Mouse (Mus musculus): ENCODE data around the gene Eva1b. TPM values are rescaled to one million over a fixed set of nuclear protein-coding genes. Genes with fewer than 3 reads are reported as not detected.

Eva1b gene
- polyA plus RNA-seq, 1 experiment from 2014 or later, result 19.2 TPM

DNA sequence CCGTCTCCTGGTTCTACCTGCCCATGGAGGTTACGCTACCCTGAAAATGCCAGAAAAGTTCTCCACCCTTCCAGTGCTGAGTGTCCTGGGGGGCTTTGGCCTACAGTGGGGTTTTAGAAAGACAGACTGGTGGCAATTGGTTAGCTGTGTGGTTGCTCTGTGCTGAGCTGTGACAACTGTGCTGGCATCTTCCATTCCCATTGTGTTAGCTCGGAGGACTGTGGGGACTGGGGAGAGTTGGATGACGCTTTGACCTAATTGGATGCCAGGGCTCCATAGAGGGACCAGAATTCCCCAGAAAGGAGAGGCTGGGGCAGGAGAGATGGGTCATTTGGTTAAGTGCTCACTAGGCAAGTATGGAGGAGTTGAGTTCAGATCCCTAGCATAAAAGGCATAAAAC, 13.3 kb upstream of the Eva1b start:
- H3K9ac ChIP-seq, result no peak overlapping the region
- no peak overlapping the region for H3K4me3 ChIP-seq (replicated peaks; ENCODE audit: low read length)
- no peak overlapping the region for H3K4me2 ChIP-seq (replicated peaks)
- WGBS, result 88% methylated on average over 4 of the region's 4 CpGs
- peaks cover 11% of the 10 kb centered on the region; the same call in 1 of the 2 replicates for H3K4me1 ChIP-seq (replicated peaks; ENCODE audit: control insufficient read depth, insufficient read depth, low read length)
- no peaks in the 10 kb centered on the region for H3K9me3 ChIP-seq (ENCODE audit: control insufficient read depth, low read length)
- H3K36me3 ChIP-seq (replicated peaks; ENCODE audit: control insufficient read depth, insufficient read depth), result peaks cover 78% of the 10 kb centered on the region
- no peak overlapping the region for H3K27ac ChIP-seq
- no peaks in the 10 kb centered on the region for H3K27me3 ChIP-seq (ENCODE audit: control insufficient read depth, insufficient read depth, low read length)
- ATAC-seq (ENCODE audit: low FRiP score), result no peak
- no peak for DNase-seq (ENCODE audit: low spot score)

DNA sequence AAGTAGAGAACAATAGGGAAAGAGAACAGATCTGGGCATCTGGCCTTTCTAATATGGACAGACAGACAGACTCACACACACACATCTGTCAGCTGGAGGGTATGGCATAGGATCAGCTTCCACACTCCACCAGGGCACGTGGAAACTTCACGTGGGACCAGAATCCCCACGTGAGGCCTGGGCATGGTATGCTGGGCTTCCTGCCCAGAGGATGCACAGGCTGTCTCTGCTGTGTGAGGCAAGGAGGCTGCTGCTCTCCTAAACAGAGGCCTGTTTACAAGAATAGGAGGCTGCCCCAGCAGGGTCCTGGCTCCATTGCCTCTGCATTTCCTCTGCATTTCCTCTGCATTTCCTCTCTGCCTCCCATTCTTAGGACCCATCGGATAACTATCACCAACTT, 12.9 kb upstream of the Eva1b start:
- Histone ChIP-seq H3K9me3 (ENCODE audit: control insufficient read depth, low read length) (no peaks in the 10 kb centered on the region), H3K9ac (no peak overlapping the region), H3K4me2 (replicated peaks) (no peak overlapping the region), H3K4me1 (replicated peaks; ENCODE audit: control insufficient read depth, insufficient read depth, low read length) (peaks cover 11% of the 10 kb centered on the region; the same call in 1 of the 2 replicates), H3K27ac (no peak overlapping the region), H3K4me3 (replicated peaks; ENCODE audit: low read length) (no peak overlapping the region), H3K27me3 (ENCODE audit: control insufficient read depth, insufficient read depth, low read length) (no peaks in the 10 kb centered on the region), H3K36me3 (replicated peaks; ENCODE audit: control insufficient read depth, insufficient read depth) (peaks cover 78% of the 10 kb centered on the region)
- ATAC-seq (ENCODE audit: low FRiP score), result no peak
- DNase-seq (ENCODE audit: low spot score), result no peak
- WGBS, result 85% methylated on average over 4 of the region's 4 CpGs

DNA sequence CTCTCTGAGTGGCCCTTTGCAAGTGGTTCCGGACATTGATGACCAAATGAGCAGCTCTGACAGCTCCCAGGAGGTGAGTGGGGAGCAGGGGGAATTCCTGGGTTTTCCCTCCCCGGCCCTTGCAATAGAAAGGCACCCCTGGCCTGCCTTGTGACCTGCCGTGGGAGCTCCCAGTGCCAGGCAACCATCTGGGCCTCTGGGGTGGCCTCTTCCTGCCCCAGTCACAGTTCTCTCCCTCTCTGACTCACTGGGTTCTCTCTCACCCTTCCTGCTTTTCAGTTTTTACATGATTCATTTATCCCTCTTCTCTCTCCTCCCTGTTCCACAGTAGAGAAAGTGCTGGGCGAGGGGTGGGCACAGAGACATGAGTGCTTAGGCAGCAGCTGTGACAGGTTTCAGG, 9.8 kb upstream of the Eva1b start:
- DNase-seq (ENCODE audit: low spot score) (no peak), ATAC-seq (ENCODE audit: low FRiP score) (no peak)
- H3K9ac ChIP-seq, result no peak overlapping the region
- H3K4me1 ChIP-seq (replicated peaks; ENCODE audit: control insufficient read depth, insufficient read depth, low read length), result no peaks in the 10 kb centered on the region
- H3K4me3 ChIP-seq (replicated peaks; ENCODE audit: low read length), result no peak overlapping the region
- no peaks in the 10 kb centered on the region for H3K27me3 ChIP-seq (ENCODE audit: control insufficient read depth, insufficient read depth, low read length)
- no peaks in the 10 kb centered on the region for H3K9me3 ChIP-seq (ENCODE audit: control insufficient read depth, low read length)
- 75% methylated on average over 4 of the region's 4 CpGs for WGBS
- H3K36me3 ChIP-seq (replicated peaks; ENCODE audit: control insufficient read depth, insufficient read depth), result peaks cover 66% of the 10 kb centered on the region
- no peak overlapping the region for H3K4me2 ChIP-seq (replicated peaks)
- no peak overlapping the region for H3K27ac ChIP-seq

DNA sequence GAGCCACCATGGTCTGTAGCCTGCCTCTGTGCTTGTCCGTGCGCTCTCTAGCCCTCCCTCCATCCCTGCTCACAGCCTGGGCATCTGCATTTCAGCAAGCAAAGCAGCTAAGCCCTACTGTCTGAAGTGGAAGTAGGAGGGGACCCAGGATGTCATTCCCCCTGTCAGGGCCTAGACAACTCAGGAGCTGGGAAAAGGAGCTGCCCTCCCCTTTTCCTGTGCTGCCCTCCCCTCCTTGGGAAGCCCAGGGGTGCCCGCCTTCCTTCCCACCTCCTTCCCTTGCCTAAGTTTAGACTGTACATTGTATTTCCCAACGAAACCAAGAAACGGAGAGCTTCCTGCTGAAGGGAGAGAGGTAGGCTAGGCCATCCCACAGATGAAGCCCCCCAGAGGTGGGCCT, 6.5 kb upstream of the Eva1b start:
- no peak overlapping the region for H3K4me2 ChIP-seq (replicated peaks)
- H3K4me1 ChIP-seq (replicated peaks; ENCODE audit: control insufficient read depth, insufficient read depth, low read length), result no peaks in the 10 kb centered on the region
- H3K27me3 ChIP-seq (ENCODE audit: control insufficient read depth, insufficient read depth, low read length), result no peaks in the 10 kb centered on the region
- no peak for ATAC-seq (ENCODE audit: low FRiP score)
- no peak overlapping the region for H3K4me3 ChIP-seq (replicated peaks; ENCODE audit: low read length)
- no peak overlapping the region for H3K27ac ChIP-seq
- H3K9ac ChIP-seq, result no peak overlapping the region
- H3K9me3 ChIP-seq (ENCODE audit: control insufficient read depth, low read length), result no peaks in the 10 kb centered on the region
- H3K36me3 ChIP-seq (replicated peaks; ENCODE audit: control insufficient read depth, insufficient read depth), result peaks cover 41% of the 10 kb centered on the region
- no peak for DNase-seq (ENCODE audit: low spot score)
- 84% methylated on average over 5 of the region's 5 CpGs for WGBS

DNA sequence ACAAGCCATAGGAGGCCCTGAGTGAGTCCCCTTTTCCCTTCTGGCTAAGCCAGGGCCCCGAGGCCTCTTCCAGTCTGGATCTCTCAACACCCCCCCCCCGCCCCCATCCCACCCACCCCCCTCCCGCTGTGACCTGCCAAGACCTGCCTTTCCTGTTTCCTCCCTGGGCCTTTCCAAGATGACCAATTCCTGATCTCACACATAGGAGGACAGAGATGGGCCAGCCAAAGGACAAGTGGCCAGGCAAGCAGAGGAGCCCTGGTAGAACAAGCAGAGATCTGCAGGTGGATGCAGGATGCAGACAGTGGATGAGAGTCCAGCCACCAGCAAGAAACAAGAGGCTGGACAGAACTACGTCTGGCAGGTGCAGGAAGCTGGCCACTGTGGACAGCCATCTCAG, 2.1 kb upstream of the Eva1b start:
- ATAC-seq (ENCODE audit: low FRiP score) (no peak), DNase-seq (ENCODE audit: low spot score) (no peak)
- Histone ChIP-seq H3K4me2 (replicated peaks) (no peak overlapping the region), H3K27ac (no peak overlapping the region), H3K9ac (no peak overlapping the region), H3K9me3 (ENCODE audit: control insufficient read depth, low read length) (no peaks in the 10 kb centered on the region), H3K36me3 (replicated peaks; ENCODE audit: control insufficient read depth, insufficient read depth) (no peaks in the 10 kb centered on the region), H3K4me1 (replicated peaks; ENCODE audit: control insufficient read depth, insufficient read depth, low read length) (peaks cover 16% of the 10 kb centered on the region), H3K4me3 (replicated peaks; ENCODE audit: low read length) (no peak overlapping the region), H3K27me3 (ENCODE audit: control insufficient read depth, insufficient read depth, low read length) (peaks cover 39% of the 10 kb centered on the region)
- 69% methylated on average over 4 of the region's 4 CpGs for WGBS

DNA sequence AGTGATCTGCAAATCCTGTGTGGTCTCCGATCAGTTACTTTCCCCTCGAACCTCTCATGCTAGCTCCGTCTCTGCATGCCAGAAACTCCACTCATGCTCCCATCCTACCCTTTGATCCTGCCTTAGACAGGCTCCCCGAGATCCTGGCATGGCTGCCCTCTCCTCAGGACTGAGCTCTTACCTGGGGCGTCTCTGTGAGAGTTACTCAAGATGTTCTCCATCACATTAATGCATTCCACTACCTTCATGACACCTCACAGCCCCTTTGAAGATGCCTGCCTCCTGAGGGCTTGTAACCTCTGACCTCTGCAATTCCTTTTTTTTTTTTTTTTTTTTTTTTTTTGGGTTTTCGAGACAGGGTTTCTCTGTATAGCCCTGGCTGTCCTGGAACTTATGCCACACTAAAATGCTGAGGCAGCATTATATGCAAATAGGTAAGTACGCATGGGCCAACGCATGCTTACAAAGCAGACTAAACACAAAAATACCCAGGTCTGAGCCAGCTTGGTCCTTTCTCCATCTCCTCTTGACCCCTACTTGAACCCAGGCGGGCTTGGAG, 491 bp upstream of the Eva1b start:
- H3K9ac ChIP-seq, result no peak overlapping the region
- no peaks in the 10 kb centered on the region for H3K36me3 ChIP-seq (replicated peaks; ENCODE audit: control insufficient read depth, insufficient read depth)
- peak overlapping the region; percentile 63; the same call in 1 of the 2 replicates for H3K4me2 ChIP-seq (replicated peaks)
- H3K9me3 ChIP-seq (ENCODE audit: control insufficient read depth, low read length), result no peaks in the 10 kb centered on the region
- H3K27ac ChIP-seq, result no peak overlapping the region
- peaks cover 40% of the 10 kb centered on the region for H3K27me3 ChIP-seq (ENCODE audit: control insufficient read depth, insufficient read depth, low read length)
- 51% methylated on average over 9 of the region's 9 CpGs for WGBS
- DNase-seq (ENCODE audit: low spot score) (no peak), ATAC-seq (ENCODE audit: low FRiP score) (no peak)
- H3K4me1 ChIP-seq (replicated peaks; ENCODE audit: control insufficient read depth, insufficient read depth, low read length), result peaks cover 16% of the 10 kb centered on the region
- H3K4me3 ChIP-seq (replicated peaks; ENCODE audit: low read length), result no peak overlapping the region

DNA sequence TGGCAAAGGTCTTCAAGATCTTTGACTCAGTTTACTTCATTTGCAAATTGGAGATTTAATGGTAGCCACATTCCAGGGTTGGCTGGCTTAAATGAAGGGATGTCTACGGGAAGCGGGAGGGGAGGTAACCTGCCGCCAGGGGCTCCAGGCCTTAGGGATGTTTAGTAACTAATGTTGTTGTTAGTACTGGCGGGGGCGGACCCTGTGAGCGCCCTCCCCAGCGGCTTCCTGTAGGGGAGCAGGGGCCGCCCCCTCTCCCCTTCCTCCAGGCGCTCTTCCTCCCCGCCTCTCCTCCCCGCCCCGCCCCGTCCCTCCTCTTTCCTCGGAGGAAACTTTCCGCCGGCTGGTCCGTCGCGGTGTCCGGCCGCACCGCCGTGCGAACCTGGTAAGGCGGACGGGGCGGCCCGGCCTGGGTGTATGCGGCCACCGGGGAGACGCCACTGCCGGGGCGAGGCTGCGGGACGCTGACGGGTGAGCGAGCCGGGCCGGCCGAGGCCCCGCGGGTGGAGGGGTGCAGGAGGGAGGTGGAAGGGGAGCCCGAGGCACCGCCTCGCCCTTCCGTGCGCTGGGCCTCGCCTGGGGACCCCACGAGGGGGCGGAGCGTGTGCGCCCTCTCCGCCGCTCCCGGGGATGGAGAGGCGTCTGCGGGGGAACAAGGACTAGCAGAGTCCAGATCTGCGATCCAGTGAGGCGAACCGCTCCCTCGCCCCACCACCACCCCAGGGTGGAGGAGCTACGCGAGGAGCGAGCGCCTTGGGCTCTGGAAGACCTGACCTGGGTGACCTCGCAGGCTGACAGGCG, 817 bp downstream of the Eva1b start:
- no peak for DNase-seq (ENCODE audit: low spot score)
- H3K27ac ChIP-seq, result no peak overlapping the region
- under 1% methylated on average over 55 of the region's 67 CpGs for WGBS

DNA sequence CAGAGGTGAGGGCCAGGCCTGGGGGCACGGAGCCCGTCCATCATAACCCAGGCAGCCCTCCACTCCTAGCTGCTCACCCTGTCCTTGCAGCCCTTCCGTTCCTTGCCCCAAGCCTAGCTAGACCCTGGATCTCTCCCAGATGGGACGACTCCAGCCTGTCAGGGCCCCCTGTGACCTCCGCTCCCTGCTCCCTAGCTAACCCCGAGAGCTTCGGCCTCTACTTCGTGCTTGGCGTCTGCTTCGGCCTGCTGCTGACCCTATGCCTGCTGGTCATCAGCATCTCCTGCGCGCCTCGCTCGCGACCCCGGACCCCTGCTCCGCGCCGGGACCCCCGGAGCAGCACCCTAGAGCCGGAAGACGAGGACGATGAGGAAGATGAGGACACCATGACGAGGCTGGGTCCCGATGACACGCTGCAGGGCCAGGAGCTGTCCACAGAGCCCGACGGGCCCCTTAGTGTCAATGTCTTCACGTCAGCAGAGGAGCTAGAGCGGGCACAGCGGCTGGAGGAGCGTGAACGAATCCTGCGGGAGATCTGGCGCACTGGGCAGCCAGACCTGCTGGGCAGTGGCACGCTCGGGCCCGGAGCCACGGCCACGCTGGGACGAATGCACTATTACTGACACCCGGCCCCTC, 1.6 kb downstream of the Eva1b start:
- 26% methylated on average over 42 of the region's 42 CpGs for WGBS
- Histone ChIP-seq H3K36me3 (replicated peaks; ENCODE audit: control insufficient read depth, insufficient read depth) (no peaks in the 10 kb centered on the region), H3K4me1 (replicated peaks; ENCODE audit: control insufficient read depth, insufficient read depth, low read length) (peaks cover 16% of the 10 kb centered on the region), H3K9me3 (ENCODE audit: control insufficient read depth, low read length) (no peaks in the 10 kb centered on the region), H3K9ac (peak overlapping the region; percentile 40), H3K4me2 (replicated peaks) (peak overlapping the region; percentile 63), H3K27me3 (ENCODE audit: control insufficient read depth, insufficient read depth, low read length) (peaks cover 40% of the 10 kb centered on the region), H3K27ac (no peak overlapping the region), H3K4me3 (replicated peaks; ENCODE audit: low read length) (peak overlapping the region; percentile 40)
- DNase-seq (ENCODE audit: low spot score) (no peak), ATAC-seq (ENCODE audit: low FRiP score) (no peak)

More for the DNA sequence above, 817 bp downstream of the Eva1b start:
- Histone ChIP-seq H3K36me3 (replicated peaks; ENCODE audit: control insufficient read depth, insufficient read depth) (no peaks in the 10 kb centered on the region), H3K9ac (peak overlapping the region; percentile 40), H3K4me3 (replicated peaks; ENCODE audit: low read length) (peak overlapping the region; percentile 40), H3K9me3 (ENCODE audit: control insufficient read depth, low read length) (no peaks in the 10 kb centered on the region), H3K27me3 (ENCODE audit: control insufficient read depth, insufficient read depth, low read length) (peaks cover 40% of the 10 kb centered on the region), H3K4me1 (replicated peaks; ENCODE audit: control insufficient read depth, insufficient read depth, low read length) (peaks cover 16% of the 10 kb centered on the region), H3K4me2 (replicated peaks) (peak overlapping the region; percentile 63)
- ATAC-seq (ENCODE audit: low FRiP score), result 0 out of 2 replicates have a peak, but pooled peaks have one; percentile 35

DNA sequence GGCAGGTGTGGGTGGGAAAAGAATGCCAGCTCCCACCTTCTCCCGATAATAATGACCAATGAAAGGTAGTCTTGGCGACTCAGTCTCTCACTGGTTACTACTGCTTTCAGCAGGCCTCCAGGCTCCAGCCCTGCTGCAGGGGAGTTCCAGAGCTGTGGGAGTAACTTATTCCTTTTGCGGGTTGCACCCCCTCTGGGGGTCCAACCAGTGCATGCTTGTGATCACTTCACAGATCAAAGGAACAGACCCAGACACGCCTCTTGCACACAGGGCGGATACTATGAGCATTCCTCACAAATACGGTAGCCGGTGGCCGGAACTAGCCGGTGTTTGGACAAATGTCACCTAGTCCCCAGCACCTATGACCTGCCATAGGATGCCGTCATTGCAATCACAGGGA, 2.3 kb downstream of the Eva1b start:
- H3K4me2 ChIP-seq (replicated peaks), result peak overlapping the region; percentile 63
- H3K4me3 ChIP-seq (replicated peaks; ENCODE audit: low read length), result no peak overlapping the region
- ATAC-seq (ENCODE audit: low FRiP score) (no peak), DNase-seq (ENCODE audit: low spot score) (no peak)
- H3K4me1 ChIP-seq (replicated peaks; ENCODE audit: control insufficient read depth, insufficient read depth, low read length), result peaks cover 16% of the 10 kb centered on the region
- H3K27me3 ChIP-seq (ENCODE audit: control insufficient read depth, insufficient read depth, low read length), result peaks cover 40% of the 10 kb centered on the region
- H3K9me3 ChIP-seq (ENCODE audit: control insufficient read depth, low read length), result no peaks in the 10 kb centered on the region
- H3K9ac ChIP-seq, result no peak overlapping the region
- no peak overlapping the region for H3K27ac ChIP-seq
- WGBS, result 58% methylated on average over 10 of the region's 10 CpGs
- no peaks in the 10 kb centered on the region for H3K36me3 ChIP-seq (replicated peaks; ENCODE audit: control insufficient read depth, insufficient read depth)
